Mouse (Mus musculus): ENCODE measurements around the gene Ppil3. TPM values are rescaled to one million over a fixed set of nuclear protein-coding genes. Genes with fewer than 3 reads are reported as not detected.

Gene Ppil3
- polyA plus RNA-seq, 1 experiment from 2014 or later: 59.9 TPM

DNA sequence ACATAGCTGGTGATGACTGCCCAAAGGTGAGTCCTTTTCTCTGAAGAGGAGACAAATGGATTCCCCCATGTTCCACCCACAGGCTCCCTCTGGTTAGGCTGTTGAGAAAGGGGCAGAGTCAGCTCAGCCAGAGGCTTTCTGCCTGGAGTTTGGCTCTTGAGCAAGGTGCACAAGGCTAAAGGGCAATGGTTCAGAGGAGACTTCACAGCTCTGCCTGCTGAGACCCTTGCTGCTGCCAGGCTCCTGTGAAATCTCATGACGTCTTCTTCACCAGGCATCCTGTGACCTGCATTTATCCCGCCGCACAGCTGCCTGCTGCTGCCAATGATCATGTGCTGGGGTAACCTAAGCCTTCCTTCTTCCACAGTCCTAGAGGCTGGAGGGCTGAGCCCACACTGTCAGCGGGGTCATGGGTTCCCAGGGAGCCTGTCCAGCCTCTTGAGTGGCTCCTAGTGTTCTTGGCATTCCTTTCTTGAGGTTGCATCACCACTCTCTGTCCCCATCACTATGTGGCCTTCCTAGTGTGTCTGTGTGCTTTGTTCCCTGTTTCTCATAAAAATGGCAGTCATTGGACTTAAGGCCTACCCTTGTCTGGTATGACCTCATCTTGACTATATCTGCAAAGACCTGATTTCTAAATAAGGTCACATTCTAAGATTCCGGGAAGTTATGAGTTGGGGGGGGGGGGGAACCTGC lies 62.6 kb downstream of the Ppil3 start:
- H3K9me3 ChIP-seq (replicated peaks; ENCODE audit: control insufficient read depth, low read length): no peaks in the 10 kb centered on the region
- H3K27me3 ChIP-seq (replicated peaks; ENCODE audit: control insufficient read depth, insufficient read depth, low read length): no peaks in the 10 kb centered on the region
- H3K4me3 ChIP-seq (ENCODE audit: low read depth, low read length): no peak overlapping the region
- ATAC-seq (no peak), DNase-seq (ENCODE audit: low spot score) (no peak)
- 85% methylated on average over 5 of the region's 5 CpGs for WGBS
- H3K27ac ChIP-seq (ENCODE audit: low read depth, low read length): no peak overlapping the region
- H3K4me2 ChIP-seq (ENCODE audit: low read length): no peak overlapping the region
- no peaks in the 10 kb centered on the region for H3K4me1 ChIP-seq (ENCODE audit: control insufficient read depth, insufficient read depth, low read length)
- no peaks in the 10 kb centered on the region for H3K36me3 ChIP-seq (ENCODE audit: control insufficient read depth, insufficient read depth, low read length)
- H3K9ac ChIP-seq (ENCODE audit: low read length): no peak overlapping the region

Other genes with a start within 250 kb of the Ppil3 start
- gene Aox4, start 235.1 kb downstream of the Ppil3 start, polyA plus RNA-seq (2014; fragmentation: Nextera tagmentation; extraction: Ambion mirVana): 0.80 and 0.96 TPM in 2 replicates
- not detected in 2 replicates for gene Aox2, start 167.2 kb downstream of the Ppil3 start, polyA plus RNA-seq (2014; fragmentation: Nextera tagmentation; extraction: Ambion mirVana)
- gene Bzw1, start 52.6 kb downstream of the Ppil3 start, polyA plus RNA-seq (2014; fragmentation: Nextera tagmentation; extraction: Ambion mirVana): 443 and 469 TPM in 2 replicates
- gene Clk1, start 21.4 kb downstream of the Ppil3 start, polyA plus RNA-seq (2014; fragmentation: Nextera tagmentation; extraction: Ambion mirVana): 146 and 211 TPM in 2 replicates
- gene Nif3l1, start 335 bp downstream of the Ppil3 start, polyA plus RNA-seq (2014; fragmentation: Nextera tagmentation; extraction: Ambion mirVana): 67.6 and 74.1 TPM in 2 replicates
- gene Orc2, start 59.6 kb upstream of the Ppil3 start, polyA plus RNA-seq (2014; fragmentation: Nextera tagmentation; extraction: Ambion mirVana): 28.4 and 32.5 TPM in 2 replicates
- gene Fam126b, start 140.8 kb upstream of the Ppil3 start, polyA plus RNA-seq (2014; fragmentation: Nextera tagmentation; extraction: Ambion mirVana): 10.5 and 14.4 TPM in 2 replicates
- 175 and 197 TPM in 2 replicates for gene Ndufb3, start 140.9 kb upstream of the Ppil3 start, polyA plus RNA-seq (2014; fragmentation: Nextera tagmentation; extraction: Ambion mirVana)

All from forebrain, embryonic 14.5 days (tissue).